Mouse (Mus musculus) neural tube, embryonic 15.5 days (tissue): ENCODE data around the gene Cyp46a1. TPM values are rescaled to one million over a fixed set of nuclear protein-coding genes. Genes with fewer than 3 reads are reported as not detected.

ENCODE experiments used
- polyA plus RNA-seq: library from polyadenylated mRNA; unstranded; fragments of >200 nt; fragmentation: Nextera tagmentation; extraction: Ambion mirVana; gene quantifications from 2 replicates; pipeline ENCODE4 v1.2.1, GENCODE M21; 2015

The Cyp46a1 gene
- polyA plus RNA-seq, 1 experiment from 2014 or later = 33.2 TPM

Other genes with a start within 250 kb of the Cyp46a1 start
- 97.5 and 98.3 TPM in 2 replicates for gene Setd3, start 155.1 kb upstream of the Cyp46a1 start, polyA plus RNA-seq
- 2.4 and 2.7 TPM in 2 replicates for gene Ccnk, start 154.8 kb upstream of the Cyp46a1 start, polyA plus RNA-seq
- 10.5 and 11.9 TPM in 2 replicates for gene Ccdc85c, start 59.0 kb upstream of the Cyp46a1 start, polyA plus RNA-seq
- 2.7 and 3.2 TPM in 2 replicates for gene Hhipl1, start 28.1 kb upstream of the Cyp46a1 start, polyA plus RNA-seq
- gene Eml1, start 36.6 kb downstream of the Cyp46a1 start, polyA plus RNA-seq = 60.3 and 69.0 TPM in 2 replicates
- gene Evl, start 220.3 kb downstream of the Cyp46a1 start, polyA plus RNA-seq = 188 and 226 TPM in 2 replicates